Mouse (Mus musculus) kidney, postnatal 10 days (tissue): ENCODE measurements at regions not wholly inside any gene's neighbourhood (a gene's known extent, or its start where the extent isn't known, plus 50 kb on each side); places are given as distances from the start of the nearest gene placed in this dataset.
A peak's percentile ranks its signal among the peaks of the same experiment; 100 is the strongest.
"Not testable (repeated sequence)": the region's sequence is repeated elsewhere in the genome, so short reads cannot be mapped to it uniquely, and the experiment has no call there.

Source experiments
- DNase-seq: peaks from one replicate; pipeline ENCODE4 v3.0.0; 2021; ENCODE audit warnings: mixed read lengths

GRCm38 (mm10) chr16:49430296-49430695, 268.7 kb upstream of the Ift57 start:
- no peak for DNase-seq

GRCm38 (mm10) chr16:49431902-49432301, 267.1 kb upstream of the Ift57 start:
- DNase-seq, result no peak

GRCm38 (mm10) chr16:49441225-49441624, 257.8 kb upstream of the Ift57 start:
- DNase-seq, result peak; percentile 26

- DNase-seq, result not testable (repeated sequence)
Observed at GRCm38 (mm10) chr16:49447356-49447755, 251.7 kb upstream of the Ift57 start.

- DNase-seq, result no peak
Observed at GRCm38 (mm10) chr16:49493881-49494280, 205.2 kb upstream of the Ift57 start.

- no peak for DNase-seq
Observed at GRCm38 (mm10) chr16:49497521-49498010, 201.5 kb upstream of the Ift57 start.

GRCm38 (mm10) chr16:49500818-49501217, 198.2 kb upstream of the Ift57 start:
- DNase-seq, result peak; percentile 34

GRCm38 (mm10) chr16:49503897-49504413, 195.1 kb upstream of the Ift57 start:
- peak; percentile 17 for DNase-seq

GRCm38 (mm10) chr16:49504669-49505068, 194.4 kb upstream of the Ift57 start:
- DNase-seq, result no peak

- no peak for DNase-seq
Observed at GRCm38 (mm10) chr16:49505271-49505670, 193.8 kb upstream of the Ift57 start.

GRCm38 (mm10) chr16:49518844-49519243, 180.2 kb upstream of the Ift57 start:
- no peak for DNase-seq

- no peak for DNase-seq
Observed at GRCm38 (mm10) chr16:49520411-49520810, 178.6 kb upstream of the Ift57 start.

GRCm38 (mm10) chr16:49521685-49522084, 177.3 kb upstream of the Ift57 start:
- DNase-seq, result no peak

- DNase-seq, result no peak
Observed at GRCm38 (mm10) chr16:49522576-49522975, 176.5 kb upstream of the Ift57 start.

- not testable (repeated sequence) for DNase-seq
Observed at GRCm38 (mm10) chr16:49528618-49529017, 170.4 kb upstream of the Ift57 start.

GRCm38 (mm10) chr16:49529060-49529459, 170.0 kb upstream of the Ift57 start:
- no peak for DNase-seq

GRCm38 (mm10) chr16:49530051-49530450, 169.0 kb upstream of the Ift57 start:
- no peak for DNase-seq

GRCm38 (mm10) chr16:49532071-49532686, 166.9 kb upstream of the Ift57 start:
- DNase-seq, result no peak

- no peak for DNase-seq
Observed at GRCm38 (mm10) chr16:49533498-49533998, 165.5 kb upstream of the Ift57 start.

GRCm38 (mm10) chr16:49550231-49550630, 148.8 kb upstream of the Ift57 start:
- no peak for DNase-seq

- no peak for DNase-seq
Observed at GRCm38 (mm10) chr16:49570031-49570430, 129.0 kb upstream of the Ift57 start.

- DNase-seq, result peak; percentile 4
Observed at GRCm38 (mm10) chr16:49572485-49573170, 126.4 kb upstream of the Ift57 start.

GRCm38 (mm10) chr16:49573171-49573517, 125.9 kb upstream of the Ift57 start:
- no peak for DNase-seq

- DNase-seq, result no peak
Observed at GRCm38 (mm10) chr16:49578976-49579375, 120.1 kb upstream of the Ift57 start.
